Mouse (Mus musculus): Measurements from ENCODE around the gene Aldh3a2. TPM values are rescaled to one million over a fixed set of nuclear protein-coding genes. Genes with fewer than 3 reads are reported as not detected.

The Aldh3a2 gene
- polyA plus RNA-seq, 2 experiments, result 22.9 to 30.2 TPM

DNA sequence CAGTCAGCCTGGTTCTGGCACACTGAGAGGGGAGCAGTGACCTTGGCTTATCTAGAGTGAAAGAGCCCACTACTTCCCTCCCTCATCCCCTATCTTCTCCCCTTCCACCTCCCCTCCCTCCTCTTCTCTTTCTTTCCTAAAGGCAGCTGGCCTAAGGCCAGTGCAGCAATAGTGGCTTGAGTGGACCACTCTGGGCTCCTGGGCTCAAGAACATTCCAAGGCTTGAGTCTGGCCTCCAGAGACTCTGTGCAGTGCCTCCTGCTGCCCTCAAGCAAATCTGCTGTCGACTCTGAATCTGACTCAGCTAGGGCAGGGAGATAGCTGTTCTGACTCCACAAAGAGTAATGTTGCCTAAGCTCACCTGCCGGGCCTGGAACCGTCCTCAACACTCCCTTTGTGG, 38.9 kb downstream of the Aldh3a2 start:
- H3K4me3 ChIP-seq (ENCODE audit: insufficient read depth in 1 of 2, low read depth in 2 of 2, low read length in 2 of 2), result no peak overlapping the region
- no peak overlapping the region for H3K9ac ChIP-seq (replicated peaks)
- H3K4me1 ChIP-seq (replicated peaks; ENCODE audit: control insufficient read depth in 2 of 2, insufficient read depth in 2 of 2, low read length in 1 of 2), result peaks cover 0 to 14% of the 10 kb centered on the region in 2 experiments; a peak in 2 of 4 replicates
- no peaks in the 10 kb centered on the region for H3K9me3 ChIP-seq (ENCODE audit: control insufficient read depth, low read length)
- TF ChIP-seq CTCF (IDR thresholded peaks at IDR 0.05; ENCODE audit: low read depth) (no peak), EP300 (IDR thresholded peaks at IDR 0.05; ENCODE audit: low read depth) (no peak)
- H3K36me3 ChIP-seq (replicated peaks; ENCODE audit: control insufficient read depth, insufficient read depth, low read depth), result no peaks in the 10 kb centered on the region
- 43% methylated on average over 3 of the region's 3 CpGs for WGBS (ENCODE audit: insufficient replicate concordance)
- no peak overlapping the region for H3K4me2 ChIP-seq (ENCODE audit: low read depth)
- H3K27ac ChIP-seq, result no peak overlapping the region
- no peak for ATAC-seq (ENCODE audit: insufficient read depth)
- no peaks in the 10 kb centered on the region for H3K27me3 ChIP-seq (ENCODE audit: control insufficient read depth, insufficient read depth, low read length)
- no peak for DNase-seq (ENCODE audit: low read depth in 3 of 3, low spot score in 3 of 3)

DNA sequence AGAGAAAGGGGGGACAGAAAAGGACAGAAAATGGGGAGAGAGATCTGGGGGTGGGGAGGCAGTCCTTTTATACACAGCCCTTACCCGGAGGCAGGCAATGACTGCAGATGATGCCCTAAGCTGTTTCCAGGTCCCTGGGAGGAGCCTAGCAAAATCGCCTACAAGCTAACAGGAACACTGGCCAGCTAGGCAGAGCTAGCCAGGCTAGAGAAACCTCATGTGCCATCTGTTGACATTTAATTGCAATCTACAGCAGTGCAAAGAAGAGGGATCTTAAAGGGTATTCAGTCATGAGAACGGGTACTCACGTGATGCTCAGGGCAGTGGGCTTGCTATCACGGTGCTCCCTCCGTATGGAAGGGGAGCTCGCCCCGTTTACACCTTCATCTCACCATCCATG, 39.4 kb downstream of the Aldh3a2 start:
- DNase-seq (ENCODE audit: low read depth in 3 of 3, low spot score in 3 of 3) (no peak), ATAC-seq (ENCODE audit: insufficient read depth) (no peak)
- Histone ChIP-seq H3K4me3 (ENCODE audit: insufficient read depth in 1 of 2, low read depth in 2 of 2, low read length in 2 of 2) (no peak overlapping the region), H3K9ac (replicated peaks) (no peak overlapping the region), H3K27me3 (ENCODE audit: control insufficient read depth, insufficient read depth, low read length) (no peaks in the 10 kb centered on the region), H3K9me3 (ENCODE audit: control insufficient read depth, low read length) (no peaks in the 10 kb centered on the region), H3K36me3 (replicated peaks; ENCODE audit: control insufficient read depth, insufficient read depth, low read depth) (no peaks in the 10 kb centered on the region), H3K4me1 (replicated peaks; ENCODE audit: control insufficient read depth in 2 of 2, insufficient read depth in 2 of 2, low read length in 1 of 2) (peaks cover 0 to 11% of the 10 kb centered on the region in 2 experiments; a peak in 3 of 4 replicates), H3K4me2 (ENCODE audit: low read depth) (no peak overlapping the region), H3K27ac (no peak overlapping the region)
- WGBS (ENCODE audit: insufficient replicate concordance), result 69% methylated on average over 8 of the region's 8 CpGs
- TF ChIP-seq EP300 (IDR thresholded peaks at IDR 0.05; ENCODE audit: low read depth) (no peak), CTCF (IDR thresholded peaks at IDR 0.05; ENCODE audit: low read depth) (no peak)

DNA sequence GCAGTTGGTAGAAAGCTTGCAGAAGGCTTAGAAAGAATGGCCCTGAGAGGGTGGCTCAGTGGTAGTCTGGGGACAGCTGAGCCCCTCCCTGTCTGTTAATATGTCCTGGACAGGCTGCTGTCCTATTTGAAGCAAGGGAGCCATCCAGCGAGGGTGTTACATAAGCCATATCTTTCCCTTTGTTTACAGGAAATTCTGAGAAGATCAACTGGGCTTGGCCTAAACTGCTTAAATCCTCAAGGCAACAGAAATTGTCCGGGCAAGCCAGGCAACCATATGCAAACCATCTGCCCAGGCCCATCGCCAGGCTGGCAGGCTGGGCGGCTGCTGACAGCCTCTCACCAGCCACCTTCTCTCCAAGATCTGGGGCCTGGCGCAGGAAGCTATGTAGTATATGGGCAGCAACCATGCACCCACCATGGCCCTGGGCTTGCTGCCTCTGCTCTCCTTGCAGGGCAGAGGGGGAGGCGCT, 41.3 kb downstream of the Aldh3a2 start:
- Histone ChIP-seq H3K9ac (replicated peaks) (no peak overlapping the region), H3K9me3 (ENCODE audit: control insufficient read depth, low read length) (no peaks in the 10 kb centered on the region), H3K27ac (no peak overlapping the region), H3K4me3 (ENCODE audit: insufficient read depth in 1 of 2, low read depth in 2 of 2, low read length in 2 of 2) (no peak overlapping the region), H3K4me1 (replicated peaks; ENCODE audit: control insufficient read depth in 2 of 2, insufficient read depth in 2 of 2, low read length in 1 of 2) (peaks cover 3 to 8% of the 10 kb centered on the region in 2 experiments; a peak in 3 of 4 replicates), H3K27me3 (ENCODE audit: control insufficient read depth, insufficient read depth, low read length) (no peaks in the 10 kb centered on the region), H3K4me2 (ENCODE audit: low read depth) (no peak overlapping the region), H3K36me3 (replicated peaks; ENCODE audit: control insufficient read depth, insufficient read depth, low read depth) (no peaks in the 10 kb centered on the region)
- DNase-seq (ENCODE audit: low read depth in 3 of 3, low spot score in 3 of 3) (no peak), ATAC-seq (ENCODE audit: insufficient read depth) (no peak)
- no peak for TF ChIP-seq CTCF (IDR thresholded peaks at IDR 0.05; ENCODE audit: low read depth)
- TF ChIP-seq EP300 (IDR thresholded peaks at IDR 0.05; ENCODE audit: low read depth), result no peak
- WGBS (ENCODE audit: insufficient replicate concordance), result 69% methylated on average over 6 of the region's 6 CpGs

DNA sequence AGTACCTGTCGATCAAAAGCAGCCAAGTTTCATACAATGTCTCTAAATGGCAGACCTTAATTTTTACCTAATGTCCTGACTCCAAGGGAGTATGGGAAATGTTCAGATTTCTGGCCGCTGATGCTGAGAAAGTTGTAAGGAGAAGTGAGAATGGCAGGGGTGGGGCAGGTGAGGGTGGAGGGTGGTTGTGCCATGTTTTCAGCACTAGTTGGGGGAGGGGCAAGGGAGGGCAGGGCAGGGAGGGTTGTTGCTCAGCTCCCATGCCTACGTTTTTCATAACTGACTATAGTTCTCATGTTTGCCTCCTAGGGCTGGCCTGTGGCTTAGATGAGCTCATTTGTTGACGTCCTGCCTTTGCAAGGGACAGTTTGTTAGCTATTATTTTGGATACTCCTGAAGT, 41.8 kb downstream of the Aldh3a2 start:
- 59% methylated on average over 4 of the region's 4 CpGs for WGBS (ENCODE audit: insufficient replicate concordance)
- no peak overlapping the region for H3K4me3 ChIP-seq (ENCODE audit: insufficient read depth in 1 of 2, low read depth in 2 of 2, low read length in 2 of 2)
- H3K9me3 ChIP-seq (ENCODE audit: control insufficient read depth, low read length), result no peaks in the 10 kb centered on the region
- no peak overlapping the region for H3K27ac ChIP-seq
- H3K36me3 ChIP-seq (replicated peaks; ENCODE audit: control insufficient read depth, insufficient read depth, low read depth), result no peaks in the 10 kb centered on the region
- ATAC-seq (ENCODE audit: insufficient read depth) (no peak), DNase-seq (ENCODE audit: low read depth in 3 of 3, low spot score in 3 of 3) (no peak)
- peaks cover 3 to 8% of the 10 kb centered on the region in 2 experiments; a peak in 3 of 4 replicates for H3K4me1 ChIP-seq (replicated peaks; ENCODE audit: control insufficient read depth in 2 of 2, insufficient read depth in 2 of 2, low read length in 1 of 2)
- TF ChIP-seq EP300 (IDR thresholded peaks at IDR 0.05; ENCODE audit: low read depth) (no peak), CTCF (IDR thresholded peaks at IDR 0.05; ENCODE audit: low read depth) (no peak)
- H3K27me3 ChIP-seq (ENCODE audit: control insufficient read depth, insufficient read depth, low read length), result no peaks in the 10 kb centered on the region
- H3K9ac ChIP-seq (replicated peaks), result no peak overlapping the region
- no peak overlapping the region for H3K4me2 ChIP-seq (ENCODE audit: low read depth)

DNA sequence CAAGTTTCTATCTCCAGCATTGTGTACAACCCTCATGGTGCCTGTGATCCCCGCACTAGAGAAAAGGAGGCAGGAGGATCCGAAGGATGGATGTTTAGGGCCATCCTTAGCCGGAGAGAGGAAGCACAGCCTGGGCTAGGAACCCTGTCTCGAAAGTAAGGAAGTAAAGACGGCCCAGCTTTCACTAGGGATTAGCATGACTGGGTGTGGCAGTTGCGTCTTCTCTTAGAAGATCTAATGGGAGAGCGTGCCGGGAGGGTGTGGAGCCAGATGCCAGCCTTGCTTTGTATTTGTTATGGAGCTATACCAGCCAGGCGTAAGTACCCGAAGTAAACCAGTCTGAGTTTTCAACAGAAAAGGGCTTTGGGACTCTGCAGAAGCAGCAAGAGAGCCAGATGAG, 42.4 kb downstream of the Aldh3a2 start:
- TF ChIP-seq EP300 (IDR thresholded peaks at IDR 0.05; ENCODE audit: low read depth), result no peak
- no peak for TF ChIP-seq CTCF (IDR thresholded peaks at IDR 0.05; ENCODE audit: low read depth)
- Histone ChIP-seq H3K4me3 (ENCODE audit: insufficient read depth in 1 of 2, low read depth in 2 of 2, low read length in 2 of 2) (no peak overlapping the region), H3K27me3 (ENCODE audit: control insufficient read depth, insufficient read depth, low read length) (no peaks in the 10 kb centered on the region), H3K36me3 (replicated peaks; ENCODE audit: control insufficient read depth, insufficient read depth, low read depth) (no peaks in the 10 kb centered on the region), H3K9ac (replicated peaks) (no peak overlapping the region), H3K27ac (no peak overlapping the region), H3K4me2 (ENCODE audit: low read depth) (no peak overlapping the region), H3K4me1 (replicated peaks; ENCODE audit: control insufficient read depth in 2 of 2, insufficient read depth in 2 of 2, low read length in 1 of 2) (peaks cover 3 to 8% of the 10 kb centered on the region in 2 experiments; a peak in 3 of 4 replicates), H3K9me3 (ENCODE audit: control insufficient read depth, low read length) (no peaks in the 10 kb centered on the region)
- ATAC-seq (ENCODE audit: insufficient read depth) (no peak), DNase-seq (ENCODE audit: low read depth in 3 of 3, low spot score in 3 of 3) (no peak)
- 69% methylated on average over 10 of the region's 10 CpGs for WGBS (ENCODE audit: insufficient replicate concordance)

Measured in liver, embryonic 14.5 days (tissue).